Mouse (Mus musculus) intestine, embryonic 16.5 days (tissue): ENCODE measurements around the gene Eif4e3. TPM values are rescaled to one million over a fixed set of nuclear protein-coding genes. Genes with fewer than 3 reads are reported as not detected.

Experiments used
- ATAC-seq: fragments of 200-750 bp; cut with Nextera tagmentation; 2 replicates; pipeline ENCODE4 v1.8.0; 2017; ENCODE audit warnings: moderate TSS enrichment, moderate library complexity
- H3K27ac ChIP-seq: fragments of 300-500 bp; sonication (generic); 2 replicates; pipeline ENCODE4 v1.5.1; 2014; ENCODE audit warnings: mild to moderate bottlenecking, low read length
- H3K27me3 ChIP-seq: fragments of 300-500 bp; sonication (generic); replicated peaks from 2 replicates; pipeline ENCODE4 v1.6.1; 2014; ENCODE audit warnings: low read length, control low read depth, mixed read lengths; ENCODE audit not compliant: control insufficient read depth, insufficient read depth
- H3K36me3 ChIP-seq: fragments of 300-500 bp; sonication (generic); 2 replicates; pipeline ENCODE4 v1.6.1; 2014; ENCODE audit warnings: low read length, control low read depth; ENCODE audit not compliant: control insufficient read depth, insufficient read depth
- H3K4me1 ChIP-seq: fragments of 300-500 bp; sonication (generic); 2 replicates; pipeline ENCODE4 v1.6.1; 2014; ENCODE audit warnings: low read length, control low read depth, mixed read lengths; ENCODE audit not compliant: control insufficient read depth, insufficient read depth
- H3K4me2 ChIP-seq: fragments of 300-500 bp; sonication (generic); 2 replicates; pipeline ENCODE4 v1.6.1; 2014; ENCODE audit warnings: low read depth, low read length, control low read depth
- H3K4me3 ChIP-seq: fragments of 300-500 bp; sonication (generic); 2 replicates; pipeline ENCODE4 v1.5.1; 2014; ENCODE audit warnings: mild to moderate bottlenecking, low read length
- H3K9ac ChIP-seq: fragments of 300-500 bp; sonication (generic); 2 replicates; pipeline ENCODE4 v1.6.1; 2014; ENCODE audit warnings: low read depth, low read length
- H3K9me3 ChIP-seq: fragments of 300-500 bp; sonication (generic); 2 replicates; pipeline ENCODE4 v1.6.1; 2016; ENCODE audit warnings: low read length, control low read depth; ENCODE audit not compliant: control insufficient read depth
- WGBS: fragments of 180-500 bp; shearing (Covaris S2); extraction: QIAGEN DNeasy Blood & Tissue Kit; methylation state at CpG from one replicate; pipeline ENCODE4 v1.1.7; 2014; 5-methylcytosine and 5-hydroxymethylcytosine counted together
- polyA plus RNA-seq: library from polyadenylated mRNA; unstranded; fragments of >200 nt; fragmentation: Nextera tagmentation; extraction: Ambion mirVana; gene quantifications from 2 replicates; pipeline ENCODE4 v1.2.1, GENCODE M21; 2015

Gene Eif4e3
- 9.0 and 10.1 TPM in 2 replicates for polyA plus RNA-seq

- Histone ChIP-seq H3K27me3 (no peaks in the 10 kb centered on the region), H3K4me2 (peak within 1 kb of the TSS; percentile 94), H3K36me3 (no peaks in the 10 kb centered on the region), H3K4me3 (peak within 1 kb of the TSS; percentile 79), H3K4me1 (peaks cover 7% of the 10 kb centered on the region), H3K9me3 (no peaks in the 10 kb centered on the region), H3K27ac (peak within 1 kb of the TSS; percentile 64), H3K9ac (peak within 1 kb of the TSS; percentile 85)
- peak; percentile 89 for ATAC-seq
- under 1% methylated on average over 72 of the region's 75 CpGs for WGBS
Observed at GRCm38 (mm10) chr6:99666318-99667171, at the start of gene Eif4e3, which contains the start of gene Gm20696. TSS of gene Eif4e3 (minus strand) at chr6:99666771. TSS of gene Gm20696 (minus strand) at chr6:99666797.

DNA sequence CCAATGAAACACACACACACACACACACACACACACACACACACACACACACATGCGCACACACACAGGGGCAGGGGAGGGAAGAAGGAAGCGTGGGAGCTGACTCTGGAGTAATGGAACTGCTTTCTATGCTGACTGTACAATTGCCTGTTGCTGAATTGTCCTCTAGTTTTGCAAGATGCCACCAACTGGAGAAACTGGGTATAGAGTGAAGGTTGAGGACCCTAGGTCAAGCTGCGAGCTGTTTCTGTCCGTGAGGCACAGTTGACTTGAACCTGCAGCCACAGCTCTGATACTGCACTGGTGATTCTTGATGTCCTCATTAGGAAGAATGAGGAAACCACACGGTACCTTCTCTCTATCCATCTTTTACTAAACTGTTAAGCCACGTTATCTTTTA, 49.3 kb upstream of the Eif4e3 start:
- no peak overlapping the region for H3K27ac ChIP-seq
- H3K9me3 ChIP-seq, result no peaks in the 10 kb centered on the region
- no peak overlapping the region for H3K4me3 ChIP-seq
- H3K4me1 ChIP-seq, result peaks cover 4% of the 10 kb centered on the region; the same call in 1 of the 2 replicates
- no peaks in the 10 kb centered on the region for H3K36me3 ChIP-seq
- no peak overlapping the region for H3K9ac ChIP-seq
- ATAC-seq, result no peak
- WGBS, result 64% methylated on average over 6 of the region's 6 CpGs
- no peak overlapping the region for H3K4me2 ChIP-seq
- no peaks in the 10 kb centered on the region for H3K27me3 ChIP-seq

DNA sequence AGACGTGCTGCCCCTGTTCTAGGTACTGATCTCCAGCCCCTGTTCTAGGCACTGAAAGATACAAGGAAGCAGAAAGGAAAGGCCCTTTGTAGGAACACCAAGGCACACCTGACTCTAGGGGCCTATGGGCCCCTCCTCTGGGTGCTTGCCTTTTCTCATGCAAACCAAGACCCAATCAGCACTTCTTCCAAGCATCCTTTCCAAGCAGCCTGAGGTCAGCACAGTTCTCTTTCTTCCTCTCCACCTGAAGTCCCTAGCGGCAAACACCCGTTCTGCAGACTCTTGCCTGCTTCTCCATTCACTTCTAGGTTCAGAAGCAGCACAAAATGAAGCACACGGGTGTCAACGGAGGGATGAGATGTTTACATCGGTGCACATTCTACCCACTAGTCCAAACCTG, 48.6 kb upstream of the Eif4e3 start:
- 72% methylated on average over 6 of the region's 6 CpGs for WGBS
- Histone ChIP-seq H3K9me3 (no peaks in the 10 kb centered on the region), H3K36me3 (no peaks in the 10 kb centered on the region), H3K9ac (no peak overlapping the region), H3K4me1 (peaks cover 4% of the 10 kb centered on the region; the same call in 1 of the 2 replicates), H3K27me3 (no peaks in the 10 kb centered on the region), H3K4me3 (no peak overlapping the region), H3K27ac (no peak overlapping the region), H3K4me2 (no peak overlapping the region)
- ATAC-seq, result no peak

DNA sequence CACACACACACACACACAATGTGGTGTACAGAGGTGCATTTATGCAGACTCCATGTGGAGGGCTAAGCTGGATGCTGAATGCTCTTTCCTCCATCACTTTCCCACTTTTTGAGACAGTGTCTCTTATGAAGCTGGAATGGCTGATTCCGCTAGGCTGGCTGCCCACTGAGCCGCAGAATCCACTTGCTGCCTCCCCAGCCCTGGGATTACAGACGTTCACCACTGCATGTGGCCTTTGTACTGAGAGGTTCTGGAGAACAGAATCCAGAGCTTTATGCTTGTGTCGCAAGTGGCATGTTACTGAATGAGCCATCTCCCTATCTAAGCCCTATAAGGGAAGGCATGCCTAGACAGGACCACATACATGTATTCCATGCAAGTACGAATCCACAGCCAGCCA, 46.7 kb upstream of the Eif4e3 start:
- Histone ChIP-seq H3K27me3 (no peaks in the 10 kb centered on the region), H3K4me1 (peaks cover 4% of the 10 kb centered on the region; the same call in 1 of the 2 replicates), H3K4me2 (no peak overlapping the region), H3K36me3 (no peaks in the 10 kb centered on the region), H3K9ac (no peak overlapping the region), H3K4me3 (no peak overlapping the region), H3K27ac (no peak overlapping the region), H3K9me3 (no peaks in the 10 kb centered on the region)
- 82% methylated on average over 5 of the region's 5 CpGs for WGBS
- ATAC-seq, result no peak

- Histone ChIP-seq H3K27ac (no peak overlapping the region), H3K27me3 (no peaks in the 10 kb centered on the region), H3K4me1 (peaks cover 4% of the 10 kb centered on the region; the same call in 1 of the 2 replicates), H3K4me2 (no peak overlapping the region), H3K9me3 (no peaks in the 10 kb centered on the region), H3K9ac (no peak overlapping the region), H3K36me3 (no peaks in the 10 kb centered on the region), H3K4me3 (no peak overlapping the region)
- peak; percentile 65 for ATAC-seq
- WGBS, result 56% methylated on average over 11 of the region's 11 CpGs
Observed at GRCm38 (mm10) chr6:99711576-99712101, 45.1 kb upstream of the Eif4e3 start.

- Histone ChIP-seq H3K36me3 (no peaks in the 10 kb centered on the region), H3K4me3 (no peak overlapping the region), H3K9me3 (no peaks in the 10 kb centered on the region), H3K27ac (no peak overlapping the region), H3K27me3 (peaks cover 4% of the 10 kb centered on the region; the same call in 1 of the 2 replicates), H3K9ac (no peak overlapping the region), H3K4me2 (no peak overlapping the region), H3K4me1 (0 out of 2 replicates have a peak, but pooled peaks cover 3% of the 10 kb centered on the region)
- 64% methylated on average over 3 of the region's 3 CpGs for WGBS
- no peak for ATAC-seq
Observed at GRCm38 (mm10) chr6:99700484-99700883, 33.9 kb upstream of the Eif4e3 start.

- H3K4me1 ChIP-seq, result peaks cover 5% of the 10 kb centered on the region
- peaks cover 43% of the 10 kb centered on the region for H3K27me3 ChIP-seq
- peak; percentile 63 for ATAC-seq
- H3K9ac ChIP-seq, result peak overlapping the region; percentile 79
- peak overlapping the region; percentile 92 for H3K4me2 ChIP-seq
- no peaks in the 10 kb centered on the region for H3K9me3 ChIP-seq
- WGBS, result 1% methylated on average over 104 of the region's 110 CpGs
- H3K27ac ChIP-seq, result peak overlapping the region; percentile 15; the same call in 1 of the 2 replicates
- H3K36me3 ChIP-seq, result no peaks in the 10 kb centered on the region
- H3K4me3 ChIP-seq, result peak overlapping the region; percentile 76
Observed at GRCm38 (mm10) chr6:99692916-99693841, 26.6 kb upstream of the Eif4e3 start.

- H3K36me3 ChIP-seq, result no peaks in the 10 kb centered on the region
- WGBS, result under 1% methylated on average over 103 of the region's 112 CpGs
- H3K27ac ChIP-seq, result peak within 1 kb of the TSS; percentile 15; the same call in 1 of the 2 replicates
- H3K4me2 ChIP-seq, result peak within 1 kb of the TSS; percentile 92
- peak within 1 kb of the TSS; percentile 76 for H3K4me3 ChIP-seq
- H3K27me3 ChIP-seq, result peaks cover 43% of the 10 kb centered on the region
- H3K9me3 ChIP-seq, result no peaks in the 10 kb centered on the region
- peaks cover 5% of the 10 kb centered on the region for H3K4me1 ChIP-seq
- ATAC-seq, result peak; percentile 84
- peak within 1 kb of the TSS; percentile 79 for H3K9ac ChIP-seq
Observed at GRCm38 (mm10) chr6:99692206-99692915, 25.8 kb upstream of the Eif4e3 start, which contains the start of gene Gpr27. TSS of gene Gpr27 (plus strand) at chr6:99692679.
